Mouse (Mus musculus) lung, postnatal 10 days (tissue): ENCODE data around the gene Mkrn1.
"Not testable (repeated sequence)": the region's sequence is repeated elsewhere in the genome, so short reads cannot be mapped to it uniquely, and the experiment has no call there.

Experiments
- DNase-seq: peaks from one replicate; pipeline ENCODE4 v3.0.0; 2021

Mkrn1 gene

GRCm38 (mm10) chr6:39378161-39378835 lies 42.0 kb downstream of the Mkrn1 start:
- not testable (repeated sequence) for DNase-seq

- DNase-seq, result peak; percentile 92
These were observed 42.9 kb downstream of the Mkrn1 start, which contains the start of gene Slc37a3 for GRCm38 (mm10) chr6:39377311-39377827. Slc37a3 (minus strand) TSS chr6:39377675.

GRCm38 (mm10) chr6:39376775-39377174 lies 43.5 kb downstream of the Mkrn1 start:
- DNase-seq, result no peak

GRCm38 (mm10) chr6:39373301-39373955 lies 46.8 kb downstream of the Mkrn1 start:
- DNase-seq, result no peak

- DNase-seq, result peak; percentile 59
These were observed 47.5 kb downstream of the Mkrn1 start for GRCm38 (mm10) chr6:39372727-39373126.

- DNase-seq, result no peak
These were observed 48.2 kb downstream of the Mkrn1 start for GRCm38 (mm10) chr6:39372042-39372441.

GRCm38 (mm10) chr6:39369631-39370030 lies 50.6 kb downstream of the Mkrn1 start:
- no peak for DNase-seq

- no peak for DNase-seq
These were observed 57.6 kb downstream of the Mkrn1 start for GRCm38 (mm10) chr6:39362684-39363083.

- DNase-seq, result not testable (repeated sequence)
These were observed 61.1 kb downstream of the Mkrn1 start for GRCm38 (mm10) chr6:39359207-39359606.

GRCm38 (mm10) chr6:39348946-39349345 lies 71.3 kb downstream of the Mkrn1 start:
- DNase-seq, result no peak

GRCm38 (mm10) chr6:39347880-39348814 lies 72.1 kb downstream of the Mkrn1 start:
- peak; percentile 36 for DNase-seq
